Mouse (Mus musculus): ENCODE data around the gene 4930415O20Rik.
A peak's percentile ranks its signal among the peaks of the same experiment; 100 is the strongest.

Gene 4930415O20Rik

GRCm38 (mm10) chr15:98570873-98571538 lies at the start of gene 4930415O20Rik, which contains the start of gene Ccnt1:
Gene 4930415O20Rik, plus strand, starts transcription at chr15:98571004.
Gene Ccnt1, minus strand, starts transcription at chr15:98570923.
- no peak for DNase-seq

GRCm38 (mm10) chr15:98521245-98521644 lies 49.6 kb upstream of the 4930415O20Rik start:
- DNase-seq, result no peak

- DNase-seq, result no peak
Measured at GRCm38 (mm10) chr15:98526057-98526456, 44.7 kb upstream of the 4930415O20Rik start.

GRCm38 (mm10) chr15:98527056-98527771 lies 43.6 kb upstream of the 4930415O20Rik start:
- DNase-seq, result no peak

GRCm38 (mm10) chr15:98528066-98528563 lies 42.7 kb upstream of the 4930415O20Rik start:
- no peak for DNase-seq

GRCm38 (mm10) chr15:98532281-98532680 lies 38.5 kb upstream of the 4930415O20Rik start:
- DNase-seq, result no peak

GRCm38 (mm10) chr15:98533035-98533531 lies 37.7 kb upstream of the 4930415O20Rik start:
- no peak for DNase-seq

GRCm38 (mm10) chr15:98533881-98534627 lies 36.8 kb upstream of the 4930415O20Rik start, which contains the start of gene Kansl2:
Gene Kansl2, minus strand, starts transcription at chr15:98534264.
- peak; percentile 97 to 99 for DNase-seq

GRCm38 (mm10) chr15:98535921-98536320 lies 34.9 kb upstream of the 4930415O20Rik start:
- DNase-seq, result no peak

- DNase-seq, result no peak
Measured at GRCm38 (mm10) chr15:98536828-98537510, 33.8 kb upstream of the 4930415O20Rik start.

GRCm38 (mm10) chr15:98537923-98538322 lies 32.9 kb upstream of the 4930415O20Rik start:
- no peak for DNase-seq

GRCm38 (mm10) chr15:98541064-98541463 lies 29.7 kb upstream of the 4930415O20Rik start:
- no peak for DNase-seq

- no peak for DNase-seq
Measured at GRCm38 (mm10) chr15:98543341-98543740, 27.5 kb upstream of the 4930415O20Rik start.

- DNase-seq, result no peak
Measured at GRCm38 (mm10) chr15:98545151-98545550, 25.7 kb upstream of the 4930415O20Rik start.

GRCm38 (mm10) chr15:98546843-98547242 lies 24.0 kb upstream of the 4930415O20Rik start:
- DNase-seq, result no peak

GRCm38 (mm10) chr15:98552758-98553157 lies 18.0 kb upstream of the 4930415O20Rik start:
- DNase-seq, result no peak

GRCm38 (mm10) chr15:98555881-98556280 lies 14.9 kb upstream of the 4930415O20Rik start:
- DNase-seq, result no peak

- DNase-seq, result no peak
Measured at GRCm38 (mm10) chr15:98557186-98557585, 13.6 kb upstream of the 4930415O20Rik start.

GRCm38 (mm10) chr15:98566973-98567277 lies 3.9 kb upstream of the 4930415O20Rik start:
- no peak for DNase-seq

- peak; percentile 99 to 100 for DNase-seq
Measured at GRCm38 (mm10) chr15:98567278-98568134, 3.3 kb upstream of the 4930415O20Rik start.

GRCm38 (mm10) chr15:98568256-98569033 lies 2.4 kb upstream of the 4930415O20Rik start:
- DNase-seq, result no peak
